Mouse (Mus musculus) stomach, embryonic 16.5 days (tissue): ENCODE results near the gene Cx3cr1. TPM values are rescaled to one million over a fixed set of nuclear protein-coding genes. Genes with fewer than 3 reads are reported as not detected.

Experiments used
- ATAC-seq: fragments of 200-750 bp; cut with Nextera tagmentation; 2 replicates; pipeline ENCODE4 v1.8.0; 2017; ENCODE audit warnings: moderate number of reproducible peaks, moderate TSS enrichment; ENCODE audit not compliant: insufficient read depth, low FRiP score
- H3K27ac ChIP-seq: fragments of 300-500 bp; sonication (generic); 2 replicates; pipeline ENCODE4 v1.5.1; 2014; ENCODE audit warnings: low read length
- H3K27me3 ChIP-seq: fragments of 300-500 bp; sonication (generic); 2 replicates; pipeline ENCODE4 v1.6.1; 2014; ENCODE audit warnings: low read length, control low read depth, mixed read lengths; ENCODE audit not compliant: control insufficient read depth, insufficient read depth
- H3K36me3 ChIP-seq: fragments of 300-500 bp; sonication (generic); 2 replicates; pipeline ENCODE4 v1.6.1; 2014; ENCODE audit warnings: low read length; ENCODE audit not compliant: control insufficient read depth, insufficient read depth
- H3K4me1 ChIP-seq: fragments of 300-500 bp; sonication (generic); 2 replicates; pipeline ENCODE4 v1.6.1; 2014; ENCODE audit warnings: low read length, control low read depth, mixed read lengths; ENCODE audit not compliant: control insufficient read depth, insufficient read depth
- H3K4me2 ChIP-seq: fragments of 300-500 bp; sonication (generic); 2 replicates; pipeline ENCODE4 v1.6.1; 2014; ENCODE audit warnings: low read depth, low read length, mixed read lengths
- H3K4me3 ChIP-seq: fragments of 300-500 bp; sonication (generic); replicated peaks from 2 replicates; pipeline ENCODE4 v1.5.1; 2014; ENCODE audit warnings: mild to moderate bottlenecking, low read length
- H3K9ac ChIP-seq: fragments of 300-500 bp; sonication (generic); 2 replicates; pipeline ENCODE4 v1.6.1; 2014; ENCODE audit warnings: low read length
- H3K9me3 ChIP-seq: fragments of 300-500 bp; sonication (generic); replicated peaks from 2 replicates; pipeline ENCODE4 v1.6.1; 2016; ENCODE audit warnings: low read length, control low read depth; ENCODE audit not compliant: control insufficient read depth
- WGBS: fragments of 180-500 bp; shearing (Covaris S2); extraction: QIAGEN DNeasy Blood & Tissue Kit; methylation state at CpG from one replicate; pipeline ENCODE4 v1.1.7; 2014; 5-methylcytosine and 5-hydroxymethylcytosine counted together
- polyA plus RNA-seq: library from polyadenylated mRNA; unstranded; fragments of >200 nt; fragmentation: Nextera tagmentation; extraction: Ambion mirVana; gene quantifications from 2 replicates; pipeline ENCODE4 v1.2.1, GENCODE M21; 2015

Gene Cx3cr1
- 13.7 and 15.2 TPM in 2 replicates for polyA plus RNA-seq

GRCm38 (mm10) chr9:120069779-120070178, at the start of gene Cx3cr1:
Gene Cx3cr1 (minus strand): TSS chr9:120069879.
- WGBS: 82% methylated on average over 11 of the region's 11 CpGs
- Histone ChIP-seq H3K4me1 (no peaks in the 10 kb centered on the region; the same call in 1 of the 2 replicates), H3K9me3 (no peaks in the 10 kb centered on the region), H3K27ac (no peak within 1 kb of the TSS), H3K9ac (no peak within 1 kb of the TSS), H3K36me3 (no peaks in the 10 kb centered on the region), H3K4me2 (no peak within 1 kb of the TSS), H3K4me3 (no peak within 1 kb of the TSS), H3K27me3 (no peaks in the 10 kb centered on the region)
- ATAC-seq: no peak

- H3K4me2 ChIP-seq: no peak overlapping the region
- no peaks in the 10 kb centered on the region for H3K27me3 ChIP-seq
- H3K4me1 ChIP-seq: peaks cover 23% of the 10 kb centered on the region
- no peak for ATAC-seq
- H3K9ac ChIP-seq: no peak overlapping the region
- H3K9me3 ChIP-seq: no peaks in the 10 kb centered on the region
- H3K27ac ChIP-seq: no peak overlapping the region
- 86% methylated on average over 4 of the region's 4 CpGs for WGBS
- no peak overlapping the region for H3K4me3 ChIP-seq
- H3K36me3 ChIP-seq: peaks cover 4% of the 10 kb centered on the region; the same call in 1 of the 2 replicates
Observed at GRCm38 (mm10) chr9:120118212-120118611, 48.5 kb upstream of the Cx3cr1 start.

GRCm38 (mm10) chr9:120116184-120116624, 46.5 kb upstream of the Cx3cr1 start:
- 63% methylated on average over 8 of the region's 8 CpGs for WGBS
- Histone ChIP-seq H3K4me3 (no peak overlapping the region), H3K36me3 (peaks cover 4% of the 10 kb centered on the region; the same call in 1 of the 2 replicates), H3K27ac (peak overlapping the region; percentile 82), H3K9me3 (no peaks in the 10 kb centered on the region), H3K27me3 (no peaks in the 10 kb centered on the region), H3K9ac (no peak overlapping the region), H3K4me2 (peak overlapping the region; percentile 5; the same call in 1 of the 2 replicates), H3K4me1 (peaks cover 24% of the 10 kb centered on the region)
- ATAC-seq: peak; percentile 77

GRCm38 (mm10) chr9:120115580-120115979, 45.9 kb upstream of the Cx3cr1 start:
- peak overlapping the region; percentile 82 for H3K27ac ChIP-seq
- H3K9ac ChIP-seq: 0 out of 2 replicates have a peak overlapping the region, but pooled peaks have one; percentile 28
- 75% methylated on average over 5 of the region's 5 CpGs for WGBS
- H3K27me3 ChIP-seq: no peaks in the 10 kb centered on the region
- ATAC-seq: 0 out of 2 replicates have a peak, but pooled peaks have one; percentile 31
- H3K4me1 ChIP-seq: peaks cover 28% of the 10 kb centered on the region
- H3K4me2 ChIP-seq: peak overlapping the region; percentile 5; the same call in 1 of the 2 replicates
- H3K9me3 ChIP-seq: no peaks in the 10 kb centered on the region
- H3K36me3 ChIP-seq: peaks cover 4% of the 10 kb centered on the region; the same call in 1 of the 2 replicates
- H3K4me3 ChIP-seq: no peak overlapping the region

- Histone ChIP-seq H3K27ac (peak overlapping the region; percentile 82; the same call in 1 of the 2 replicates), H3K36me3 (peaks cover 4% of the 10 kb centered on the region; the same call in 1 of the 2 replicates), H3K4me2 (no peak overlapping the region), H3K27me3 (no peaks in the 10 kb centered on the region), H3K4me3 (no peak overlapping the region), H3K9me3 (no peaks in the 10 kb centered on the region), H3K9ac (no peak overlapping the region), H3K4me1 (peaks cover 28% of the 10 kb centered on the region)
- WGBS: 83% methylated on average over 2 of the region's 2 CpGs
- no peak for ATAC-seq
Observed at GRCm38 (mm10) chr9:120114789-120115151, 45.1 kb upstream of the Cx3cr1 start.

GRCm38 (mm10) chr9:120114051-120114788, 44.5 kb upstream of the Cx3cr1 start:
- no peak overlapping the region for H3K4me2 ChIP-seq
- WGBS: 86% methylated on average over 17 of the region's 17 CpGs
- H3K9me3 ChIP-seq: no peaks in the 10 kb centered on the region
- peaks cover 4% of the 10 kb centered on the region; the same call in 1 of the 2 replicates for H3K36me3 ChIP-seq
- H3K27ac ChIP-seq: no peak overlapping the region
- H3K4me1 ChIP-seq: peaks cover 28% of the 10 kb centered on the region
- no peak overlapping the region for H3K9ac ChIP-seq
- no peaks in the 10 kb centered on the region for H3K27me3 ChIP-seq
- no peak overlapping the region for H3K4me3 ChIP-seq
- ATAC-seq: no peak

GRCm38 (mm10) chr9:120113456-120113855, 43.8 kb upstream of the Cx3cr1 start:
- Histone ChIP-seq H3K27me3 (no peaks in the 10 kb centered on the region), H3K4me3 (no peak overlapping the region), H3K4me1 (peaks cover 28% of the 10 kb centered on the region), H3K9ac (no peak overlapping the region), H3K27ac (no peak overlapping the region), H3K9me3 (no peaks in the 10 kb centered on the region), H3K4me2 (no peak overlapping the region), H3K36me3 (peaks cover 4% of the 10 kb centered on the region; the same call in 1 of the 2 replicates)
- ATAC-seq: no peak
- WGBS: 93% methylated on average over 7 of the region's 7 CpGs

GRCm38 (mm10) chr9:120112472-120112871, 42.8 kb upstream of the Cx3cr1 start:
- Histone ChIP-seq H3K9me3 (no peaks in the 10 kb centered on the region), H3K4me2 (no peak overlapping the region), H3K27ac (no peak overlapping the region), H3K4me1 (peaks cover 28% of the 10 kb centered on the region), H3K4me3 (no peak overlapping the region), H3K27me3 (no peaks in the 10 kb centered on the region), H3K9ac (no peak overlapping the region), H3K36me3 (no peaks in the 10 kb centered on the region)
- WGBS: 92% methylated on average over 6 of the region's 6 CpGs
- no peak for ATAC-seq

- Histone ChIP-seq H3K9ac (peak overlapping the region; percentile 85), H3K4me1 (peaks cover 26% of the 10 kb centered on the region), H3K36me3 (no peaks in the 10 kb centered on the region), H3K27me3 (no peaks in the 10 kb centered on the region), H3K4me2 (peak overlapping the region; percentile 80), H3K27ac (peak overlapping the region; percentile 97), H3K9me3 (no peaks in the 10 kb centered on the region), H3K4me3 (peak overlapping the region; percentile 80)
- WGBS: 73% methylated on average over 15 of the region's 15 CpGs
- ATAC-seq: no peak
Observed at GRCm38 (mm10) chr9:120111156-120111945, 41.7 kb upstream of the Cx3cr1 start.
